Mouse (Mus musculus) bone marrow, adult 2 months (tissue): ENCODE measurements around the gene Atp2a2. TPM values are rescaled to one million over a fixed set of nuclear protein-coding genes. Genes with fewer than 3 reads are reported as not detected.
"Not testable (repeated sequence)": the region's sequence is repeated elsewhere in the genome, so short reads cannot be mapped to it uniquely, and the experiment has no call there.

Experiments
- H3K27ac ChIP-seq: fragments of 200-500 bp; 2 replicates; pipeline ENCODE4 v1.5.1; 2012; ENCODE audit warnings: low read depth, mild to moderate bottlenecking, control low read depth, inconsistent platforms, low read length; ENCODE audit not compliant: control insufficient read depth, poor library complexity, insufficient read depth
- H3K4me1 ChIP-seq: fragments of 200-500 bp; 2 replicates; pipeline ENCODE4 v1.6.1; 2011; ENCODE audit warnings: low read length; ENCODE audit not compliant: control insufficient read depth, insufficient read depth
- H3K4me3 ChIP-seq: fragments of 200-500 bp; replicated peaks from 2 replicates; pipeline ENCODE3; 2011; ENCODE audit warnings: mild to moderate bottlenecking, low read depth, low read length, control low read depth; ENCODE audit not compliant: control insufficient read depth
- CTCF ChIP-seq: fragments of 200-500 bp; IDR thresholded peaks from 2 replicates; pipeline ENCODE4 v1.5.1; 2011; ENCODE audit warnings: low read length, control low read depth; ENCODE audit not compliant: control insufficient read depth, insufficient read depth
- POLR2A ChIP-seq: fragments of 200-500 bp; IDR thresholded peaks from 2 replicates; pipeline ENCODE4 v1.6.1; 2011; ENCODE audit warnings: low read depth, mild to moderate bottlenecking, control low read depth, low read length, borderline replicate concordance; ENCODE audit not compliant: control insufficient read depth
- WGBS: fragments of 180-500 bp; shearing (Covaris S2); methylation state at CpG from one replicate; pipeline ENCODE4 v1.1.7; 2018; 5-methylcytosine and 5-hydroxymethylcytosine counted together
- polyA plus RNA-seq: library from polyadenylated mRNA; stranded (reverse); fragments of >200 nt; gene quantifications from 2 replicates; pipeline ENCODE4 v1.2.4, GENCODE M21; 2011; ENCODE audit warnings: low replicate concordance; ENCODE audit not compliant: missing spikeins, insufficient read depth, insufficient read length

Gene Atp2a2
- polyA plus RNA-seq, 1 experiment = 35.8 TPM

GRCm38 (mm10) chr5:122498046-122498445 is 4.0 kb downstream of the Atp2a2 start:
- WGBS = 59% methylated on average over 2 of the region's 2 CpGs
- no peak for TF ChIP-seq POLR2A
- TF ChIP-seq CTCF = no peak
- H3K4me3 ChIP-seq = no peak overlapping the region
- no peak overlapping the region for H3K27ac ChIP-seq
- no peaks in the 10 kb centered on the region; the same call in 1 of the 2 replicates for H3K4me1 ChIP-seq

GRCm38 (mm10) chr5:122496990-122497389 is 5.0 kb downstream of the Atp2a2 start:
- 85% methylated on average over 4 of the region's 4 CpGs for WGBS
- H3K4me3 ChIP-seq = no peak overlapping the region
- no peaks in the 10 kb centered on the region; the same call in 1 of the 2 replicates for H3K4me1 ChIP-seq
- H3K27ac ChIP-seq = no peak overlapping the region
- TF ChIP-seq POLR2A = no peak
- no peak for TF ChIP-seq CTCF

- WGBS = 80% methylated on average over 1 of the region's 1 CpGs
- H3K27ac ChIP-seq = no peak overlapping the region
- TF ChIP-seq POLR2A = no peak
- H3K4me3 ChIP-seq = no peak overlapping the region
- no peaks in the 10 kb centered on the region for H3K4me1 ChIP-seq
Measured at GRCm38 (mm10) chr5:122494449-122494848, 7.6 kb downstream of the Atp2a2 start.

- WGBS = 92% methylated on average over 2 of the region's 2 CpGs
- TF ChIP-seq POLR2A = no peak
- no peak for TF ChIP-seq CTCF
- Histone ChIP-seq H3K4me3 (no peak overlapping the region), H3K4me1 (no peaks in the 10 kb centered on the region), H3K27ac (no peak overlapping the region)
Measured at GRCm38 (mm10) chr5:122493035-122493434, 9.0 kb downstream of the Atp2a2 start.

- H3K27ac ChIP-seq = no peak overlapping the region
- TF ChIP-seq CTCF (no peak), POLR2A (no peak)
- H3K4me3 ChIP-seq = no peak overlapping the region
- H3K4me1 ChIP-seq = no peaks in the 10 kb centered on the region
- 78% methylated on average over 10 of the region's 10 CpGs for WGBS
Measured at GRCm38 (mm10) chr5:122491385-122491784, 10.6 kb downstream of the Atp2a2 start.

GRCm38 (mm10) chr5:122490148-122490547 is 11.9 kb downstream of the Atp2a2 start:
- 97% methylated on average over 2 of the region's 2 CpGs for WGBS
- Histone ChIP-seq H3K4me1 (no peaks in the 10 kb centered on the region), H3K27ac (no peak overlapping the region), H3K4me3 (no peak overlapping the region)
- no peak for TF ChIP-seq CTCF
- TF ChIP-seq POLR2A = no peak

- TF ChIP-seq CTCF (no peak), POLR2A (no peak)
- no peaks in the 10 kb centered on the region for H3K4me1 ChIP-seq
- no peak overlapping the region for H3K27ac ChIP-seq
- H3K4me3 ChIP-seq = no peak overlapping the region
- 80% methylated on average over 6 of the region's 6 CpGs for WGBS
Measured at GRCm38 (mm10) chr5:122487825-122488224, 14.2 kb downstream of the Atp2a2 start.

GRCm38 (mm10) chr5:122486243-122486642 is 15.8 kb downstream of the Atp2a2 start:
- not testable (repeated sequence) for H3K27ac ChIP-seq, H3K4me1 ChIP-seq, H3K4me3 ChIP-seq
- 84% methylated on average over 5 of the region's 5 CpGs for WGBS

- Histone ChIP-seq H3K4me1 (no peaks in the 10 kb centered on the region), H3K4me3 (no peak overlapping the region), H3K27ac (no peak overlapping the region)
- 75% methylated on average over 6 of the region's 6 CpGs for whole genome bisulfite sequencing
- TF ChIP-seq POLR2A (no peak), CTCF (no peak)
Measured at GRCm38 (mm10) chr5:122482733-122483391, 19.2 kb downstream of the Atp2a2 start.
